Mouse (Mus musculus): ENCODE results near the gene Elavl3.

Elavl3 gene

DNA sequence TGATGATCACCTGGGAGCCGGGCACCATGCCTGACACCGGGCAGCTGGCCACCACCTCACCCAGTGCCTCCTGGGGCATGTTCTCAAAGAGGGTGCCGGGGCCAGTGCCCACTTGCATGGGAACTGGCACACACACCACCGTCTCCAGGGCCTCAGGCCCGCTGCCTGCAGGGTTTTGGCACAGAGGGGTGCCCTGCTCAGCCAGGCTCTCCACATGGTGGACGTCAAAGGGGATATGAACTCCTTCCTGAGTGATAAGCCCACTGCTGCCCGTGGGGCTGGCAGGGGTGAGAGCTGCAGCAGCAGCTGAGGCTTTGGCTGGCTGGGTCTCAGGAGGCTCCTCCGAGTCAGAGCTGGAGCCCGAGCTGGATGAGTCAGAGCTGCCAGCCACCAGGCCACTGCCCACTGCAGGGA is 6.2 kb upstream of the Elavl3 start:
- no peak for DNase-seq (ENCODE audit: extremely low spot score, low read depth, low spot score)

DNA sequence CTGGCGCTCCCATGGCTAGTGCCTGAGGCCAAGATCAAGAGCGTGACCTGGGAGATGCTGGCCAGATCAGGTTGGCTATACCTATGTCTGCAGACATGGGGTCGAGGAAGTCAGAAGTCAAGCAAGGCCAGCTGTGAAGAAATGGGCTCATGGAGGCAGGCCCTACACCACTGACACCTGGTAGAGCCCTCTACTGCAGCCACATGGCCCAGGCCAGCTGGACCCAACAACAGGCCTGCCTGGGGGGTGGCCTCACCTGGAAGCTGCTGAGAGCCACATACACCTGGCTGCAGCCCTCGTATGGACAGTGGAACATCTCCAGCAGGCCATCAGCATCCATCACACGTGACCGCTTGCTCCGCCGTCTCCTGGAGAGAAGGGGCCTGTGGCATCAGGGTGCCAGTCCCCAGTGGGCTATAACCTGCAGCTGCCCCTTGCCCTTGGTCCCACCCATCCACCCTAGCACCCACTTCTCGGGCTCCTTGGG is 5.3 kb upstream of the Elavl3 start:
- DNase-seq (ENCODE audit: extremely low spot score, low read depth, low spot score): no peak

DNA sequence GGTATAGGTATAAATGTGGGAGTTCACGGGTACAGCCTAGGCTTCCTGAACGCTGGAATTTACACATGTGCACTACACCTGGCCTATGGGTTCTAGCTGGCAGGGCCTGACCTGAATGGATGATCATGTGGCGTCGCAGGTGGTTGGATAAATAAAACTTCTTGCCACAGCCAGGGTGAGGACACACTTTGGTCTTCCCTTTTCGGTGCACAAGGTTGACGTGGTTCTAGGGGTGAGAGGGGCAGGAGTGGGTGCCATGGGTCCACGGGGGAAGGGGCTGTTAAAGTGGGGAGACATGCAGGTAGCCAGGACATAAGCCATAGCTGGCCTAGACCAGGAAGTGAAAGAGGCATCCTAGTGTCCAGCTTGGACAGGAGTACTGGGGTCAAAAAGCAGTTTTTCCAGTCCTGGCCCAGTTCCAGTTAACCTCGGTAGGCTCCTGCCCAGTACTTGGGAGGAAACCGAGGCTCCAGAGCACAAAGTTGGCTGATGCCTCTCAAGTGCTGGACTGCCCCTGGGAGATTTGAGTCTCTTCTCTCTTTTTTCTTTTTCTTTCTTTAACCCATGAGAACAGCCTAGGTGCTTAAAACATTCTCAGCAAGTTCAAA is 4.6 kb upstream of the Elavl3 start:
- DNase-seq (ENCODE audit: extremely low spot score, low read depth, low spot score): no peak

DNA sequence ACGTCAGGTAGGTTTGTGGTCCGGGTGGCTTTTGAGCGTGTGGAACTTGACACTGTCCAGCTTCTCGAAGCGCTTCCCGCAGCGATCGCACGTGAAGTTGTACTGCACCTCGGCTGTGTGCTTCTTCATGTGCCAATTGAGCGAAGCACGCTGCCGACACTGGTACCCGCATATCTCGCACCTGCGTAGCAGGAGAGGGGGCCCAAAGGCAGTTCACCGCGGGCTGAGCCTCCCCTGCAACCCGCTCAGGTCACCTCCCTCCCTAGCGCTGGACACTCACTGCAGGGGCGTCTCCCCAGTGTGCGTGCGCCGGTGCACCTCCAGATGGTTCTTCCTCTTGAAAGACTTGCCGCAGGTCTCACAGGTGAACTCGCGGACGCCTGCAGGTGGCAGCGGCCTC is 3.9 kb upstream of the Elavl3 start:
- DNase-seq (ENCODE audit: extremely low spot score, low read depth, low spot score): no peak

DNA sequence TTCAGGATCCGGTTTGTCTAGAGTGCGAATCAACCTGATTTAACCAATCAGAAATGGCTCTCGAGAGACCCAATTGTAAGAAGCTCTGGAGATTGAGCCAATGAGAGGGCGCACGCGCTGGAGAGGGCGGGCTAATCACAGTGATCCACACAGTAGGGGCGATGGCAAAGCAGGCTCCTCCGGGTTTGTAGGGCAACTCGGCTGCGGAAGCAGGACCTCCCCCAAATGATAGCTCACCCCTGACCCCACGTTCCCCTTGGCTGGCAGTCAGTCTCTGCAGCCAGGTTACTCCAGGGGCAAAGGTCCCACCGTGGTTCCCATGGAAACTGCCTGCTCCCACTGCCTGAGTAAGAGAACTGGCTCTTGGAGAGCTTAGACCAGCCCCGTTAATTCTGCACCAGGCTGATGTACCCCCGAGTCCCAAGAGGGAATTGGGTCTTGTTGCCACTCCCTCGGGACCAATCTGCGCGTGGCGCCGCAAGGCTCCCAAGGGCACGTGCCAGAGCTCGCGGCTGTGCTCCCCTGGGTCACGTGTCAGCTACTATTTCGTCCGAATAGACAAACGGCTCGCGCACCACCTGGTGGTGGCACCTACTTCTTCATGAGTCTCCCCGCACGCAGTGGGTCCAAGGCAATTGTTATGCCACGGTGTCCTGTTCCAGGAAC is 2.7 kb upstream of the Elavl3 start:
- DNase-seq (ENCODE audit: extremely low spot score, low read depth, low spot score): no peak

DNA sequence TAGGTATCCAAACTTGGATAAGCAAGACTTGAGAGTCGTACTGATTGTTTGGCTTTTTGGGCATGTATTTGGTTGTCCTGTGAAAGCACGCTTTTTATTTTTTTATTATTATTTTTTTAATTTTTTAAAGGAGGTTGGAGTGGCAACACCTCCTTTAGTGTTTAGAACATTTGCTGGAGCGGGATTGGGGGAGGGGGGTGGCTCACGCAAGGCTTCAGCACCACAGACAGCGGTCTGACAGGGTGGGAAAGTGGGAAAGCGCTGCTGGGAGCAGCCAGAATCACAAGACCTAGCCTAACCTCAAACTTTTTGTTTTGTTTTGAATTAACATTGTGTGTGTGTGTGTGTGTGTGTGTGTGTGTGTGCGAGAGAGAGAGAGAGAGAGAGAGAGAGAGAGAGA is 1.8 kb upstream of the Elavl3 start:
- no peak for DNase-seq (ENCODE audit: extremely low spot score, low read depth, low spot score)

DNA sequence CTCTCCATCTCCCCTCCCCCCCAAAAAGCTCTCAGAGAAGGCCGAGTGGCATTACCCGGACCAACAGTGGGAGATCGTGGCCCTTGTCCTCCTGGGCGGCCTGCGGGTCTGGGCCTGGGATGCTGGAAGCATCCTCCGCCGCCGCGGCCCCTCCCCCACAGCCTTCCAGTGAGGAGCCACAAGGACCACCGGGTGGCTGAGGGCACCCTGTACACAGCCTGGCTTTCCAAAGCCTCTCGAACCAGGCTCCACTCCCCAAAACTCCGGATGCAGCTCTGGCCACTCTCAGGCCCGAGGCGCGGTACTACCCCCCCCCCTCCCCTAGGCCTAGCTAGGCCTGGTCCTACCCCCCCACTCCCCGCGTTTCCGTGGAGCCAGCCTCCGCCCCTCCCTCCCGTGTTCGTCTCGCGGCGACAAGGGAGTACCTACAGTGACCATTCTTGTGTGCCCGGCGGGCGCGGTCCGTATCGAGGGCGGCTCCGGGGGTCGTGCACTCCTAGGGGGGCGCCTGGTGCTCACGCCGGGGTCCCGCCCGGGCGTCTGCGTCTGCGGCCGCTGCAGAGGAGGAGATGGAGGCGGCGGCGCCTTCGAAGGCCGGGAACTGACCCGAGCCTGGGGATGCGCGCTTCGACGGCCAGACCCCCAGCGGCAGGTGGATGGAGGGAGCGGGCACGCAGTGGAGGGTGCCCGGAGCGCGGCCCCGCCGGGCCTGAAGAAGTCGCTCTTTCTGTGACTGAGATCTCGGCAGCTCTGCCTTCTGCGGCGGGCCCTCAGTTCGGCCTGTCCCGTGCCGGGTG is 464 bp downstream of the Elavl3 start:
- DNase-seq (ENCODE audit: extremely low spot score, low read depth, low spot score): no peak

DNA sequence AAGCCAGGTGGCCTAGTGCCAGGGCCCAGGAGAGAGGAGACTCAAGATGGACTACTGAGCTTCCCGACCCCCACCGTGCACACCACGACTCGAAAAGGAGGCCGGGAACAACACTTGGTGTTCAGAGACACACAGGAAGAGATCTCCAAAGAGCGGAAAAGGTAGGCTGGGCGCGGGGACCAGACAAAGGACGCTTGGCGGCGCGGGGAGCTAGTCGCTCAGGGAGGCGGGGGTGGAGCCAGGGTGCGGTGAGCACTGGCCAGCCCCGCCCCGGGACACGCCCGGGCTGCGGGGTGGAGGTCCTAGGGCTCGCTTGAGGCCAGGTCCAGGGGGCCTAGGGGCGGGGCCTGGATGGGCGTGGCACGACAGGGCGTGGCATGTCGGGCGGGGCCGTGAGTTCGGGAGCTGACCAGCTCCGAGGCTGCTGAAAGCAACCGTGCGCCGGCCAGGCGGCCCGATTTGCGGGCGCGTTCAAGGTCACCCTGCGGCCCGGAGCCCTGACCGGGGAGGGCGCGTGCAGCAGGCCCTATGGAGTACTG is 1.4 kb downstream of the Elavl3 start:
- DNase-seq (ENCODE audit: extremely low spot score, low read depth, low spot score): no peak

DNA sequence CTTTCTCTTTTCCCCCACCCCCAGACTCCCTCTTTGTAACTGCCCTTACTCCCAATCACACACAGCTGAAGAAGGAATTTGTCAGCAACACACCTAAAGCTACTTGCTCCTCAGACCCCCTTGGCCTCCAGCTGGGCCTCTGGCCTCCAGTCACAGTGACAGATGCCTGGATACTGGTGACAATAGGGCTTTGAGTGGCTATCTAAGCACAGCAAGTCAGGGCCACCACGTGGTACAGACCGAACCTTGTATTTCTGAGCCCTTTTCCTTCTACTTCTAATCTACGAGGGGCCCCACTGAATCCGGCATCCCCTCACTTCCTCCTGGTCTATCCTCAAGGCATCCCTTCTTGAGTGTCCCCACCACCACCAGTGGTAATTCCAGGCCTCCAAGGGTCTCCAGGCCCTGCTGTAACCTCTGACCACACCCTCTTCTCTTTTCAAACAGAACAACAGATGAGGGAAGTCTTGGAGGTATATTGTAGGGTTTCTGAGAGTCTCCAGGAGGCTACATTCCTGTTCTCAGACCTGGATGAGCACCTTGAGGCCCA is 2.0 kb downstream of the Elavl3 start:
- DNase-seq (ENCODE audit: extremely low spot score, low read depth, low spot score): no peak

DNA sequence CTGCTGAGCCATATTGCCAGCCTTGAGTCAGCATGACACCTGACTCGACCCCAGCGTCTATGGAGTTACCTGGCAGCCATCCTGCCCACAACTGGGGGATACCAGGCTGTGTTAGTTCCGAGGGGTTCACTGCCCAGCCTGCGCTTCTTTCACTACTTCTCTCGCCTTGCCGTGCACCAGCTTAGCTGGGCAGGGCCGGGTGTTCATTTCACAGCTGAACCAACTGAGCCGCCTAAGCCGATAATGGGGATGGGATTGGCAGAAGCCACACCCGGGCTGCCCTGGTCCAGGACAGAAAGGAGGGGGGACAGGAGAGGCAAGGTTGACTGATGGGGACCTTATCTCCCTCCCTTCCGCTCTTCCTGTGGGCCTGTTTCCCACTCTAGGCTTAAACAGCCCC is 2.5 kb downstream of the Elavl3 start:
- no peak for DNase-seq (ENCODE audit: extremely low spot score, low read depth, low spot score)

DNA sequence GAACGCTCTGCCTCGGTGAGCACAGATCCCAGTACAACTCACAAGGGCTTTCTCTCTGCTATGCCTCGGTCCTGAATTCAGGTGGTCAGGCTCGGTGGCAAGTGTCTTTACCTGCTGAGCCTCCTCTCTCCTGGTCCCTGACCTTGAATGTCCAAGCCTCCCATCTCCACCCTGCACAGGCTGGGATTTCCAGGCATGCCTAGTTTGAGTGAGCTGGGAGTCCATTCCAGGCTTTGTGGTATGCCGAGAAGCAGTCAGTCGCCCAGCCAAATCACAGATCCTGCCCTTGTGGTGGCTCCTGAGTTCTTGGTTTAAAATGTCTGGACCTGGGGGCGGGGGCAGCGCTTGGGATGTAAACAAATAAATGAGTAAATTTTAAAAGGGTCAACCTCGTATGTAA is 4.5 kb downstream of the Elavl3 start:
- no peak for DNase-seq (ENCODE audit: extremely low spot score, low read depth, low spot score)

DNA sequence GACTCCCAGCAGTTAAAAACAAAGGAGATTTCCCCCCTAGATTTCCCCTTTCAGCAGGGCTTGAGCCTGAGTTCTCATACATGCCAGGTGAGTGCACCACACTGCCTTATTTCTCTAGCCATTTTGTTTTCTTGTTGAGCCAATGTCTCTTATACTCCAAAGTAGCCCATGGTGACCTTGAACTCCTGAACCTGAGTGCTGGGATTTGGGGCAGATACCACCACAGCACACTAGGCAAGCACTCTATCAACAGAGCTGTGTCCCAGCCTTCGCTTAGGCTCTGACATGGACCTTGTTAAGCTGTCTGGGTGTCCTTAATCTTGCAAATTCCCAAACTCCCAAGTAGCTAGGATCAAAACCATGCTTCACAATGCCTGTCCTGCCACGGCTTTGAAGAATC is 10.0 kb downstream of the Elavl3 start:
- no peak for DNase-seq (ENCODE audit: extremely low spot score, low read depth, low spot score)

DNA sequence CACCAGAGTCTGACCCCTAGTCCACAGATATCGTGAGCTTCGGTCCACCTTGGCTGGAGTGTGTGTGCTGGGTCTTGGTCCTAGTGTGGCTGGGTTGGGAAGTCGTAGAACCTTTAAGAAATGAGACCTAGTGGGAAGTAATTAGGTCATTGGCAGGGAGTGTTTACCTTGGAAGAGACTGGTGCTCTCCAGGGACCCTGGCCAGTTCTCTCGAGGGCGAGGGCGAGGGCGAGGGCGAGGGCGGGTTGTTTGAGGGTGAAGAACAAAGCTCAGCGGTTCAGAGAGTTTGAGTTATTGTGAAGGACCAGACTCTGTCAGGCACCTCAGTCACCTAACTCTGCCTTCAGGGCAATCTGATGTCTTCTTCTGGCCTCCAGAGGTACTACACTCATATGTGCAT is 14.0 kb downstream of the Elavl3 start:
- no peak for DNase-seq (ENCODE audit: extremely low spot score, low read depth, low spot score)

DNA sequence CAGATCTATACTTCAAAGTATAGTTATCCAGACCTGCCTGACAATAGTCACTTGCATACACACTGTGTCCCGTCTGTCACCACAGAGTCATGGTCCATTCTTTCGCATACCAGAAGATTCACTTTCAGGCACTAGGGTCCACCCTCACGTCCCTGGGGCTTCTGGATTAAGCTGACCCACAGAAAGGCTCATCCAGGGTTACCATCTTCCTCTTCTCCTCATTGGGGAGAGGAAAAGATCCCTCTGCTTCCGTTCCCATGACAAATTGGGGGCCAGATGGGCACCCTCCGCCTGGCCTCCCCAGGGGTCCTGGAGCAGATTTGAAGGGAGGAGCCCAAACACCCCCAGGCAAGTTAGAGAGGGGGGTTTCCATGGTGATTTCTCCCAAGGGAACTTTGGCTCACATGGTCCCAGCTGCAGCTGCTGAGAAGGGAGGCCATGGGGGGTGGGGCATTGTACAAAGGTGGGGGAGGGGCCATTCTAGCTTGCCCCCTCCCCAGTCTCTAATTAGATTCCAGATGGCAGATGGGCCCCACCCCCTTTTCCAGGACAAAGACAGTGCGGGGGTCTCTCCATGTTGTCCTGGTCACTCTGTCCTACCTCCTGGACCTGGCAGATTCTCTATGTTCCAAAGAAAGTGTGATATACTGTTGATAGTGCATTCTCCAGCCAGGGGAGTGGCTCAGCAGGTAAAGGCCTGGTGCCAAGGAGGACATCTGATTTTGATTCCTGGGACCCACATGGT is 16.4 kb downstream of the Elavl3 start:
- DNase-seq (ENCODE audit: extremely low spot score, low read depth, low spot score): no peak

DNA sequence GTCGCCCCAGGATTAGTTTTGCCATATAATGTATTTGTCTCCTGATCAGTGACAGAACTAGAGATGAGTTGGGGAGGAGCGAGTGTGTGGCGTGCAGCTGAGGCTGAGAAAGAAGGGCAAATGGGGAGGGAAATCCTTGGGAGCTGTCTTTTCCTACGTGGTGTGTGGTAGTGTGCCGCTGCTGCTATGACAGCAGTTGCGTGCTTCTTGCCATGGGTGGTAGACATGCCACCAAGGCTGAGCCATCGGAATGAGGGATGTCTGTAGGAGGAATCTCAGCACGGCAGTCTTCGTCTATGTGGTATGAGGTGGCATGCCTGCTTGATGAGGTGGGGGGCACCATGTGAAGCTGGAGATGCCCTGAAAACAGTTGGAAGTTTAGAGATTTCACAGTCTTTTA is 21.4 kb downstream of the Elavl3 start:
- DNase-seq (ENCODE audit: extremely low spot score, low read depth, low spot score): no peak

DNA sequence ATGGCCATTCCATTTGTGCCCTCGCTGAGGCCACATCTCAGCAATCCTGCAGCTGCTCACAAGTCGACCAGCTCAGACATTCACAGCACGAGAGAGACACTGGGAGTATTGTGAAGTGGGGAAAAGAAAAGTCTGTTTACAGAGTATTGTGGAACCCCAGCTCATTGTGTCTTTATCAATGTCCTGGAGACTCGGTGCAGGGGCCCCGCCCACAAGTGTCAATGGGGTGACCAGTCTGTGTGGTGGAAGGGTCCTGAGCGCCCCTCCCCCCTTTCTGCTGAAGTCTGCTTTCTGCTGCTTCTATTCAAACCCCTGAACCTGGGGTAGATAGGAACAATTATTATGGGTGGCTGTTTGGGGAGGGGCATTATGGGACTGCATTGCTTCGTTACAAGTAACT is 23.4 kb downstream of the Elavl3 start:
- no peak for DNase-seq (ENCODE audit: extremely low spot score, low read depth, low spot score)

DNA sequence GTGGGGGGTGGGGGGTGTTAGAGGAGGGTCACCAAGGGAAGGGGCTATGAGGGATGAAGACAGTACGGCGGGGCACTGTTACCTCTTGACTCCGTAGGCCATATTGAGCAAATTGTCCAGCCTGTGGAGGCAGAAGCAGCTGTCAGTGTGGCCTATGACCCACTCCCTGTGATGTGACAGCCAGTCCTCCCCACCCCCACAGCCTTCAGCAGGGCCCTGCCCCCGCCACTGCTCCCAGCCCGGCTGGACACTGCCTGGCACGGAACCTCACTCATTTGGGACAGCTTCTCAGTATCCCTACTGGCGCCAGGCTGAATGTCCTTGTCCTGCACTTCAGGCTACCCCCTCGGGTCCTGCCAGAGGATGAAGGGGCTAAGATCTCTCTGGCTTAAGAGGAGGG is 27.2 kb downstream of the Elavl3 start:
- DNase-seq (ENCODE audit: extremely low spot score, low read depth, low spot score): no peak

DNA sequence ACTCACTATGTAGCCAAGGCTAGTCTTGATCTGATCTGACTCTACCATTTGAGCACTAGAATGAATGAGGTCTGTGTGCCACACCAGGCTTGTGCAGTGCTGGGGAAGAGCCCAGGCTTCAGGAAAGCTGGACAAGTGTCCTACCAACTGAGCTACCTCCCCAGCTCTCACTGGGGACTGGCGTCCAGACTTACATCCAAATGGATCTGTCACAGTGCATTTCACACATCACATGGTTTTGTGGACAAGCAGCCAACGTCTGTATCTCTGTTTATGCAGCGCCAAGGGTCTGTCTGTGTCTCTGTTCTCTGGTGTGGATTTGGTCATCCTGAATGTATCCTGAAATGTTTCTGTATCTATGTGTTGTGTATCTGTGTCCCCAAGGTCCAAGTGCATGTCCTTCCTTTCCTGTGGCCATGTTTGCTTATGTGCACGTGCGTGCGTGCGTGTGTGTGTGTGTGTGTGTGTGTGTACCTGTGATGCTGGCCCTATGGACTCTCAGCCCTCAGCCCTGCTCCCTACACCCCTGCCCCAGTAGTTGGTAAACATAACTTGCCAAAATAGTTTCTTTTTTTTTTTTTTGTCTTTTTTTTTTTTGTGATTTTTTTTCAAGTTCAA is 34.5 kb downstream of the Elavl3 start:
- DNase-seq (ENCODE audit: extremely low spot score, low read depth, low spot score): no peak

DNA sequence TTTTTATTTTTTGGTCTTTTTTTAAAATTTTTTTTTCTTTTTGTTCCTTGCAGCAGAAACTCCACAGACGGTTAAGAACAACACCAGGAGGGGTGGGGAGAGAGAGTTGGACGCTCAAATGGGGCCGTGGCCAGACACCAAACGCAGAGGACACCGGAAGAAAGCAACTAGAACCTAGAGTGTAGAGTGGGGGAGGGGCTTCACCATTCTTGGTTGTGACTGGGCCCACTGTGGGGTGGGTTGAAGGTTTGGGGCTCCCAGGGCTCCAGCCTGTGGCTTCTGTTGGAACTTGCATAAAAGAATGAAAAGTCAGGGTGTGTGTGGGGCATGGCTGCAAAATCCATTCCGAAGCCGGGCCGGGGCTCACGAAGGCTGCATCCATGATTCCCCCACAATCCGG is 35.6 kb downstream of the Elavl3 start:
- DNase-seq (ENCODE audit: extremely low spot score, low read depth, low spot score): no peak

DNA sequence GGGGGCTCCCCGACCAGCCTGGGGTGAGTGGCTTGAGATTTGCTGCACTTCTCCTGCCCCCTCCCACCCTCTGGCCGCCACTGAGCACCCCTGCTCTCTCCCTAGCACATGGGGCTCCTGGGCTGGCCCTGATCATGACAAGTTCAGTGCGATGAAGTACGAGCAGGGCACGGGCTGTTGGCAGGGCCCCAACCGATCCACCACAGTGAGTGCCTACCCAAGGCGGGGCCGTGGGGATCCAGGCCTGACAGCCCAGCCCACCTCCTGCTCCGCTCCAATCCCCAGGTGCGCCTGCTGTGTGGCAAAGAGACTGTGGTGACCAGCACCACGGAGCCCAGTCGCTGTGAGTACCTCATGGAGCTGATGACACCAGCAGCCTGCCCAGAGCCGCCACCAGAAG is 39.1 kb downstream of the Elavl3 start:
- no peak for DNase-seq (ENCODE audit: extremely low spot score, low read depth, low spot score)

DNA sequence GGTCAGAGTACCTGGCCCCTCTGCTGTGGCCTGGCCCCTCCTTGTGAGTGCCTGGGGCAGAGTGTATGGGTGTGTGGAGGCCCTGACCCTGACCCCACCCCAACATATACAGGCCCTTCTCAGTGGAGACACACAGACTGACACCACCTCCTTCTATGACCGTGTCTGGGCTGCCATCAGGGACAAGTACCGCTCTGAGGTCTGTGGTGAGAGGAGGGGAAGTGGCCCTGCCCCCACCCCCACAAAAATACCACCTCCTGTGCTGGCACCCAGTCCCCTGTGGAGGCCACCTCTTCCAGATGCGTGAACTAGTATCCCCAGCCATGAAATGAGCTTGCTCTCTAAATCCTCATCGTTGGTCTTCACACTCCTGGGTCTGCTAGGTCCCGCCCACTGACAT is 40.8 kb downstream of the Elavl3 start:
- DNase-seq (ENCODE audit: extremely low spot score, low read depth, low spot score): no peak
